Mouse (Mus musculus) forebrain, embryonic 10.5 days (tissue): Measurements from ENCODE around the gene AU040320. TPM values are rescaled to one million over a fixed set of nuclear protein-coding genes. Genes with fewer than 3 reads are reported as not detected.
A peak's percentile ranks its signal among the peaks of the same experiment; 100 is the strongest.

ENCODE experiments used
- DNase-seq: peaks from one replicate; pipeline ENCODE4 v3.0.0-alpha.2; 2017; ENCODE audit warnings: low spot score; ENCODE audit errors: extremely low spot score
- H3K27ac ChIP-seq: fragments of 300-500 bp; sonication (generic); 2 replicates; pipeline ENCODE4 v1.5.1; 2016; ENCODE audit warnings: mild to moderate bottlenecking
- H3K27me3 ChIP-seq: fragments of 300-500 bp; sonication (generic); 2 replicates; pipeline ENCODE4 v1.6.1; 2016; ENCODE audit warnings: mild to moderate bottlenecking; ENCODE audit not compliant: poor library complexity, severe bottlenecking
- H3K36me3 ChIP-seq: fragments of 300-500 bp; sonication (generic); replicated peaks from 2 replicates; pipeline ENCODE4 v1.6.1; 2016; ENCODE audit warnings: mild to moderate bottlenecking, moderate library complexity
- H3K4me1 ChIP-seq: fragments of 300-500 bp; sonication (generic); 2 replicates; pipeline ENCODE4 v1.6.1; 2016
- H3K4me3 ChIP-seq: fragments of 300-500 bp; sonication (generic); 2 replicates; pipeline ENCODE4 v1.5.1; 2016; ENCODE audit warnings: mild to moderate bottlenecking, moderate library complexity
- H3K9me3 ChIP-seq: fragments of 300-500 bp; sonication (generic); 2 replicates; pipeline ENCODE4 v1.6.1; 2016; ENCODE audit warnings: mild to moderate bottlenecking, moderate library complexity
- WGBS: fragments of 180-500 bp; shearing (Covaris S2); methylation state at CpG from one replicate; pipeline ENCODE4 v1.1.7; 2016; 5-methylcytosine and 5-hydroxymethylcytosine counted together
- polyA plus RNA-seq: library from polyadenylated mRNA; unstranded; fragments of >200 nt; fragmentation: Nextera tagmentation; extraction: Ambion mirVana; gene quantifications from 2 replicates; pipeline ENCODE4 v1.2.1, GENCODE M21; 2016

The AU040320 gene
- polyA plus RNA-seq, 1 experiment from 2014 or later: 23.7 TPM

GRCm38 (mm10) chr4:126814854-126815253 lies 61.5 kb downstream of the AU040320 start:
- Histone ChIP-seq H3K4me1 (no peaks in the 10 kb centered on the region), H3K9me3 (no peaks in the 10 kb centered on the region), H3K27me3 (no peaks in the 10 kb centered on the region), H3K36me3 (peaks cover 54% of the 10 kb centered on the region), H3K27ac (no peak overlapping the region), H3K4me3 (no peak overlapping the region)
- no peak for DNase-seq
- 85% methylated on average over 5 of the region's 5 CpGs for WGBS

DNA sequence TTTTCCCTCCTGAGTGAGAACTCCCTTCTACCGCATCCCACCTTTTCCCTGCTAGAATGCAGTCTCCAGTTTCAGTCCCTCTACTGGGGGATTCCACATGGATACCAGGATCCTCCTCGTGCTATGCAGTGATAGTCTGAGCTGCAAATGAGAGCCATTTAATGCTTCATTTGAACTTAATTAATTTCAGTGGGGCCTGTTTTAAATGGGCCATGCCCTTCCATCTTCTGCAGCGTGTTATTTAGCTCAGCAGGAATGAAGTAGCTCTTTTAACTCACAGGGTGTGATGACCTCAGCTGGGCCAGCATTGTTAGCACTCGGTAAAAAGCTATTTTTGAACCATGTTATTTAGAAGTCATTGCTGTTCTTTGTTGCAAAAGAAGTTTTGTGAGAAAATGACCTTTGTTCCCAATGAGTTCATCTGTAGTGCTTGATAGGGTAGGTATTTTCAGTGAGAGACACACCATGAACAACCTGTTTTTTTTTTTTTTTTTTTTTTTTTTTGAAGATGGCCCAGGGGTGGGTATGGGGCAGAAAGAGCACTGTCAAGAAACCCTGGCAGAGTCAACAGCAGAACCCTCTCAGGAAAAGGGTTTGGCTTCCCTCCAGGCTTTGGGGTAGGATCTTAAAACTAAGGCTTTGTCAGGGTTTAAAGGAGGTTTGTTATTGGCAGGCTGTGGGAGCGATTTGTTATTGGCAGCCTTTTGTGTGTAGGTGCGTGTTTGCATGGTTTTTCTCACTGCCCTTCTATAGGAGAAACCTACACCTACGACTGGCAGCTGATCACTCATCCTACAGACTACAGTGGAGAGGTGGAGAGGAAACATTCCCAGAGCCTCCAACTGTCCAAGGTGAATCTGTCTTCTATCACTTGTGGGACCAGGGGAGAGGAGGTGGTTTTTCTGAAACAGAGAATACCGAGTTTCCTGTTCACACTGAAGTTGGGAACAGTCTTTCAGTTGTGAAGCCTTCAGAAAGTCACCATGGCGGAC lies 69.8 kb downstream of the AU040320 start:
- H3K27ac ChIP-seq: no peak overlapping the region
- H3K27me3 ChIP-seq: no peaks in the 10 kb centered on the region
- no peaks in the 10 kb centered on the region for H3K9me3 ChIP-seq
- WGBS: 65% methylated on average over 9 of the region's 9 CpGs
- no peak for DNase-seq
- H3K36me3 ChIP-seq: peaks cover 45% of the 10 kb centered on the region
- H3K4me1 ChIP-seq: peaks cover 12% of the 10 kb centered on the region
- H3K4me3 ChIP-seq: no peak overlapping the region

GRCm38 (mm10) chr4:126823917-126824316 lies 70.6 kb downstream of the AU040320 start:
- 92% methylated on average over 5 of the region's 5 CpGs for WGBS
- H3K27ac ChIP-seq: no peak overlapping the region
- no peak overlapping the region for H3K4me3 ChIP-seq
- peaks cover 12% of the 10 kb centered on the region for H3K4me1 ChIP-seq
- no peak for DNase-seq
- no peaks in the 10 kb centered on the region for H3K27me3 ChIP-seq
- no peaks in the 10 kb centered on the region for H3K9me3 ChIP-seq
- peaks cover 42% of the 10 kb centered on the region for H3K36me3 ChIP-seq

GRCm38 (mm10) chr4:126831122-126831521 lies 77.8 kb downstream of the AU040320 start:
- WGBS: 98% methylated on average over 5 of the region's 5 CpGs

GRCm38 (mm10) chr4:126838799-126839198 lies 85.5 kb downstream of the AU040320 start:
- 87% methylated on average over 7 of the region's 7 CpGs for WGBS
- Histone ChIP-seq H3K27me3 (no peaks in the 10 kb centered on the region), H3K4me1 (no peaks in the 10 kb centered on the region), H3K27ac (no peak overlapping the region), H3K36me3 (peaks cover 65% of the 10 kb centered on the region), H3K9me3 (no peaks in the 10 kb centered on the region), H3K4me3 (no peak overlapping the region)
- DNase-seq: no peak

More at GRCm38 (mm10) chr4:126831122-126831521, 77.8 kb downstream of the AU040320 start:
- H3K36me3 ChIP-seq: peaks cover 56% of the 10 kb centered on the region
- DNase-seq: no peak
- H3K27me3 ChIP-seq: no peaks in the 10 kb centered on the region
- no peaks in the 10 kb centered on the region for H3K9me3 ChIP-seq
- no peak overlapping the region for H3K4me3 ChIP-seq
- no peaks in the 10 kb centered on the region for H3K4me1 ChIP-seq
- H3K27ac ChIP-seq: no peak overlapping the region

GRCm38 (mm10) chr4:126839873-126840272 lies 86.5 kb downstream of the AU040320 start:
- H3K4me3 ChIP-seq: no peak overlapping the region
- no peaks in the 10 kb centered on the region for H3K9me3 ChIP-seq
- H3K27ac ChIP-seq: no peak overlapping the region
- H3K36me3 ChIP-seq: peaks cover 68% of the 10 kb centered on the region
- no peaks in the 10 kb centered on the region for H3K27me3 ChIP-seq
- WGBS: 23% methylated on average over 7 of the region's 7 CpGs
- H3K4me1 ChIP-seq: no peaks in the 10 kb centered on the region
- DNase-seq: peak; percentile 83

DNA sequence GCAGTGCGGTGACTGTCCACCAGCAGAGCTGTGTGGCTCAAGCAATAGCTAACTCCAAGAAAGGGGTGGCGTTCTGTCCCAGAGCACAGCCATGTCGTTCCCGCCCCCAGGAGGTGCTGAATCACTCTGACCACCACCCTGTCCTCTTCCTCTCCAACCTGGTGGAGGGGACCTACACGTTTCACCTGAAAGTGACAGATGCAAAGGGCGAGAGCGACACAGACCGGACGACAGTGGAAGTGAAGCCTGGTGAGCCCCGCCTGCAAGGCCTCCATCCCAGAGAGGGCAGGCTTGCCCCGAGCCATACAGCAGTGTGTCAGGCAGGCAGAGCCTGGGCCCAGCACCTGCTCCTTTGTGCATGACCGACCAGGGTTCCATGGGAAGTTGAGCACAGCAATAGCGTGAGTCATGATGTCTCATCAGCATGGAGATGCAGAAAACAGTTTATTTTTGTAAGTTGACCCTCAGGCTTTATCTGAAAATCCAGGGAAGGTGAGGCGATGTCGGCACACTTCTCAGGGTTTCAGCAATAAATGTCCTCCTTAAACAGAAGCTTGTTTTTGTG lies 87.7 kb downstream of the AU040320 start:
- no peaks in the 10 kb centered on the region for H3K4me1 ChIP-seq
- 90% methylated on average over 15 of the region's 15 CpGs for whole genome bisulfite sequencing
- H3K27me3 ChIP-seq: no peaks in the 10 kb centered on the region
- no peak overlapping the region for H3K4me3 ChIP-seq
- peaks cover 63% of the 10 kb centered on the region for H3K36me3 ChIP-seq
- H3K9me3 ChIP-seq: no peaks in the 10 kb centered on the region
- no peak overlapping the region for H3K27ac ChIP-seq
- no peak for DNase-seq

DNA sequence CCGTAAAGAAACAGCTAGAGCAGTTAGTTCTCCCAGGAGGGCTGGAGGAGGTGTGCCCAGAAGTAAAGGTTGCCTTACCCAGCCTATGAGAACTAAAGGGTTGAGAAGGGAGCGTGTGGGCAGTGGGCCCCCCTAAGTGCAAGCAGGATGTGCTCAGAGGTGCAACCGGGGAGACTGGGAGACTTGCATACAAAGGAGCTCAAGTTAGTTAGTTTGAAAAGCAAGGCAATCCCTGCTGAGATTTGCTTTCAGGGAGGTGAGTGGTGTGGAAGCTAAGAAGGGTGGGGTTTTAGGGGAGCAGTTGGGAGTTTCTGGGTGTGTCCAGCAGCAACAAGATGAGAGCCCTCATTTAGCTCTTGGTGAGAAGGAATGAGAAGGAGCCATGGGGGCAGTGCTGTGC lies 89.6 kb downstream of the AU040320 start:
- Histone ChIP-seq H3K4me3 (no peak overlapping the region), H3K36me3 (peaks cover 68% of the 10 kb centered on the region), H3K27me3 (no peaks in the 10 kb centered on the region), H3K27ac (no peak overlapping the region), H3K4me1 (no peaks in the 10 kb centered on the region), H3K9me3 (no peaks in the 10 kb centered on the region)
- 58% methylated on average over 3 of the region's 3 CpGs for WGBS
- no peak for DNase-seq

GRCm38 (mm10) chr4:126845664-126846063 lies 92.3 kb downstream of the AU040320 start:
- peaks cover 83% of the 10 kb centered on the region for H3K36me3 ChIP-seq
- H3K4me1 ChIP-seq: no peaks in the 10 kb centered on the region
- H3K9me3 ChIP-seq: no peaks in the 10 kb centered on the region
- H3K27ac ChIP-seq: no peak overlapping the region
- H3K4me3 ChIP-seq: no peak overlapping the region
- H3K27me3 ChIP-seq: no peaks in the 10 kb centered on the region
- DNase-seq: no peak
- 81% methylated on average over 4 of the region's 4 CpGs for WGBS

GRCm38 (mm10) chr4:126846971-126847370 lies 93.6 kb downstream of the AU040320 start:
- peaks cover 82% of the 10 kb centered on the region for H3K36me3 ChIP-seq
- no peak overlapping the region for H3K4me3 ChIP-seq
- H3K27ac ChIP-seq: no peak overlapping the region
- 72% methylated on average over 7 of the region's 7 CpGs for WGBS
- no peaks in the 10 kb centered on the region for H3K27me3 ChIP-seq
- DNase-seq: no peak
- H3K9me3 ChIP-seq: no peaks in the 10 kb centered on the region
- H3K4me1 ChIP-seq: no peaks in the 10 kb centered on the region

GRCm38 (mm10) chr4:126850019-126850777 lies 96.9 kb downstream of the AU040320 start:
- WGBS: 87% methylated on average over 7 of the region's 7 CpGs
- Histone ChIP-seq H3K27me3 (no peaks in the 10 kb centered on the region), H3K9me3 (no peaks in the 10 kb centered on the region), H3K4me3 (no peak overlapping the region), H3K4me1 (no peaks in the 10 kb centered on the region), H3K36me3 (peaks cover 87% of the 10 kb centered on the region), H3K27ac (no peak overlapping the region)
- no peak for DNase-seq

GRCm38 (mm10) chr4:126850778-126851080 lies 97.4 kb downstream of the AU040320 start:
- WGBS: 73% methylated on average over 4 of the region's 4 CpGs
- Histone ChIP-seq H3K27ac (no peak overlapping the region), H3K9me3 (no peaks in the 10 kb centered on the region), H3K27me3 (no peaks in the 10 kb centered on the region), H3K36me3 (peaks cover 88% of the 10 kb centered on the region), H3K4me1 (no peaks in the 10 kb centered on the region), H3K4me3 (no peak overlapping the region)
- DNase-seq: no peak

- DNase-seq: no peak
- 83% methylated on average over 11 of the region's 11 CpGs for WGBS
- Histone ChIP-seq H3K4me3 (no peak overlapping the region), H3K4me1 (no peaks in the 10 kb centered on the region), H3K27ac (0 out of 2 replicates have a peak overlapping the region, but pooled peaks have one; percentile 15), H3K9me3 (no peaks in the 10 kb centered on the region), H3K36me3 (peaks cover 75% of the 10 kb centered on the region), H3K27me3 (no peaks in the 10 kb centered on the region)
Observed at GRCm38 (mm10) chr4:126852971-126853370, 99.6 kb downstream of the AU040320 start.
